Mouse (Mus musculus) neutrophil, adult 5-6 weeks (primary cell): ENCODE results near the gene Olfr1388. TPM values are rescaled to one million over a fixed set of nuclear protein-coding genes. Genes with fewer than 3 reads are reported as not detected.
"Not testable (repeated sequence)": the region's sequence is repeated elsewhere in the genome, so short reads cannot be mapped to it uniquely, and the experiment has no call there.

Experiments
- ATAC-seq: fragments of 151-379, 151-347 bp; 2 replicates; pipeline ENCODE4 v1.8.0; 2017; ENCODE audit warnings: mild to moderate bottlenecking, moderate TSS enrichment; ENCODE audit not compliant: insufficient number of reproducible peaks, poor library complexity, low FRiP score, severe bottlenecking; ENCODE audit errors: extremely low read depth
- total RNA-seq: library from RNA; stranded (forward); fragments of 200-1000 nt; gene quantifications from 2 replicates; pipeline ENCODE4 v1.2.3, GENCODE M21; 2017

The Olfr1388 gene
- 1.5 and 1.9 TPM in 2 replicates for total RNA-seq

GRCm38 (mm10) chr11:49436411-49436810, at the start of gene Olfr1388:
Gene Olfr1388 (plus strand): TSS chr11:49436624.
- ATAC-seq: no peak

GRCm38 (mm10) chr11:49392707-49393106, 43.7 kb upstream of the Olfr1388 start:
- ATAC-seq: not testable (repeated sequence)

- no peak for ATAC-seq
These were observed 29.6 kb upstream of the Olfr1388 start for GRCm38 (mm10) chr11:49406784-49407183.

- ATAC-seq: no peak
These were observed 25.9 kb upstream of the Olfr1388 start for GRCm38 (mm10) chr11:49410540-49410939.

- ATAC-seq: no peak
These were observed 13.7 kb upstream of the Olfr1388 start, which contains the start of gene Olfr1389 for GRCm38 (mm10) chr11:49422767-49423166. Gene Olfr1389 (plus strand): TSS chr11:49423067.

GRCm38 (mm10) chr11:49425257-49425927, 11.0 kb upstream of the Olfr1388 start:
- ATAC-seq: no peak

- no peak for ATAC-seq
These were observed 6.8 kb upstream of the Olfr1388 start for GRCm38 (mm10) chr11:49429641-49430040.

- no peak for ATAC-seq
These were observed 18.6 kb downstream of the Olfr1388 start, which contains the start of gene Olfr1387 for GRCm38 (mm10) chr11:49455043-49455442. Gene Olfr1387 (plus strand): TSS chr11:49455343.

- not testable (repeated sequence) for ATAC-seq
These were observed 28.3 kb downstream of the Olfr1388 start, which contains the start of gene Olfr1386 for GRCm38 (mm10) chr11:49464746-49465145. Gene Olfr1386 (plus strand): TSS chr11:49465046.

GRCm38 (mm10) chr11:49485973-49486372, 49.5 kb downstream of the Olfr1388 start:
- no peak for ATAC-seq

GRCm38 (mm10) chr11:49488770-49489169, 52.3 kb downstream of the Olfr1388 start, which contains the start of gene Olfr1385:
Gene Olfr1385 (plus strand): TSS chr11:49489070.
- ATAC-seq: not testable (repeated sequence)

Other genes with a start within 250 kb of the Olfr1388 start
- gene Btnl9, start 249.5 kb upstream of the Olfr1388 start, total RNA-seq: 0.12 and 0.37 TPM in 2 replicates
- 91.8 and 106 TPM in 2 replicates for gene Zfp62, start 233.3 kb upstream of the Olfr1388 start, total RNA-seq
- gene Mgat1, start 192.4 kb upstream of the Olfr1388 start, total RNA-seq: 118 and 134 TPM in 2 replicates
- 0.23 and 0.98 TPM in 2 replicates for gene Olfr1393, start 158.3 kb upstream of the Olfr1388 start, total RNA-seq
- gene Olfr1392, start 151.3 kb upstream of the Olfr1388 start, total RNA-seq: 0.49 and 0.58 TPM in 2 replicates
- not detected in 2 replicates for gene Olfr10, start 131.9 kb upstream of the Olfr1388 start, total RNA-seq
- gene Olfr1391, start 113.9 kb upstream of the Olfr1388 start, total RNA-seq: not detected in 2 replicates
- gene Olfr1390, start 101.4 kb upstream of the Olfr1388 start, total RNA-seq: not detected in 2 replicates
- not detected in 2 replicates for gene Olfr1389, start 13.6 kb upstream of the Olfr1388 start, total RNA-seq
- not detected in 2 replicates for gene Olfr1387, start 18.7 kb downstream of the Olfr1388 start, total RNA-seq
- not detected in 2 replicates for gene Olfr1386, start 28.4 kb downstream of the Olfr1388 start, total RNA-seq
- gene Olfr1385, start 52.4 kb downstream of the Olfr1388 start, total RNA-seq: 0.35 and 0.37 TPM in 2 replicates
- gene Olfr1384, start 70.1 kb downstream of the Olfr1388 start, total RNA-seq: not detected in 2 replicates
- gene Olfr1383, start 83.0 kb downstream of the Olfr1388 start, total RNA-seq: 0.12 TPM in 1 of 2 replicates, not detected in the other
- gene Olfr1382, start 91.6 kb downstream of the Olfr1388 start, total RNA-seq: not detected in 2 replicates
- 0.12 TPM in 1 of 2 replicates, not detected in the other for gene Olfr1381, start 106.8 kb downstream of the Olfr1388 start, total RNA-seq
- gene Olfr1380, start 120.3 kb downstream of the Olfr1388 start, total RNA-seq: not detected in 2 replicates
- not detected in 2 replicates for gene Flt4, start 172.6 kb downstream of the Olfr1388 start, total RNA-seq
- gene Scgb3a1, start 227.0 kb downstream of the Olfr1388 start, total RNA-seq: not detected in 2 replicates